8 mouse cellular contexts compared by ENCODE assay signal in genomic region chr10:90728401-90729358, GRCm38 (mm10).
DNase-seq lines count a peak whose midpoint lies in the region; ATAC-seq and TF ChIP-seq lines count a peak whose summit lies in the region.

No protein-coding gene starts in this region.

- TF ChIP-seq CTCF in E14TG2a.4 (conservative IDR thresholded peaks at IDR 0.05; ENCODE audit: low read length) = peak; percentile 57
- TF ChIP-seq CTCF in bone marrow macrophage, adult 2 months (IDR thresholded peaks at IDR 0.05; ENCODE audit: low read depth, low read length) = peak; percentile 47

- H3K36me3 ChIP-seq in E14TG2a.4 (ENCODE audit: insufficient read depth, low read length) = no peaks in the 10 kb centered on the region
- no peaks in the 10 kb centered on the region for H3K36me3 ChIP-seq in embryonic facial prominence, embryonic 15.5 days
- no peaks in the 10 kb centered on the region for H3K36me3 ChIP-seq in heart, embryonic 16.5 days (ENCODE audit: control insufficient read depth, insufficient read depth)
- H3K36me3 ChIP-seq in liver, embryonic 15.5 days (replicated peaks) = no peaks in the 10 kb centered on the region
- H3K36me3 ChIP-seq in neural tube, embryonic 13.5 days = no peaks in the 10 kb centered on the region

- H3K4me2 ChIP-seq in embryonic facial prominence, embryonic 15.5 days (replicated peaks) = peak overlapping the region; percentile 49
- H3K4me2 ChIP-seq in heart, embryonic 16.5 days (ENCODE audit: low read depth, low read length) = peak overlapping the region; percentile 71
- H3K4me2 ChIP-seq in liver, embryonic 15.5 days = peak overlapping the region; percentile 50
- H3K4me2 ChIP-seq in neural tube, embryonic 13.5 days = peak overlapping the region; percentile 58

- DNase-seq in kidney, postnatal 25 days = peak; percentile 64 to 74
- DNase-seq in thymus, postnatal 14 days = peak; percentile 62

- 0 out of 2 replicates have a peak, but pooled peaks cover 6% of the 10 kb centered on the region for H3K4me1 ChIP-seq in E14TG2a.4 (replicated peaks; ENCODE audit: low read depth, low read length)
- H3K4me1 ChIP-seq in bone marrow macrophage, adult 2 months (ENCODE audit: control insufficient read depth, insufficient read depth, low read length) = no peaks in the 10 kb centered on the region
- H3K4me1 ChIP-seq in embryonic facial prominence, embryonic 15.5 days = no peaks in the 10 kb centered on the region
- peaks cover 2% of the 10 kb centered on the region; the same call in 1 of the 2 replicates for H3K4me1 ChIP-seq in heart, embryonic 16.5 days (ENCODE audit: control insufficient read depth, insufficient read depth, low read length)
- H3K4me1 ChIP-seq in liver, embryonic 15.5 days (replicated peaks) = 0 out of 2 replicates have a peak, but pooled peaks cover 3% of the 10 kb centered on the region
- H3K4me1 ChIP-seq in neural tube, embryonic 13.5 days (replicated peaks) = peaks cover 8% of the 10 kb centered on the region

- no peak overlapping the region for H3K27ac ChIP-seq in bone marrow macrophage, adult 2 months (ENCODE audit: insufficient read depth, low read depth, low read length)
- H3K27ac ChIP-seq in embryonic facial prominence, embryonic 15.5 days (replicated peaks) = no peak overlapping the region
- H3K27ac ChIP-seq in heart, embryonic 16.5 days (ENCODE audit: low read length) = no peak overlapping the region
- no peak overlapping the region for H3K27ac ChIP-seq in liver, embryonic 15.5 days (replicated peaks)
- no peak overlapping the region for H3K27ac ChIP-seq in neural tube, embryonic 13.5 days (replicated peaks)

- peaks cover 28% of the 10 kb centered on the region for H3K27me3 ChIP-seq in E14TG2a.4 (ENCODE audit: insufficient read depth, low read length)
- peaks cover 6% of the 10 kb centered on the region for H3K27me3 ChIP-seq in embryonic facial prominence, embryonic 15.5 days
- H3K27me3 ChIP-seq in heart, embryonic 16.5 days (ENCODE audit: control insufficient read depth, insufficient read depth, low read length) = peaks cover 5% of the 10 kb centered on the region
- H3K27me3 ChIP-seq in liver, embryonic 15.5 days = no peaks in the 10 kb centered on the region
- H3K27me3 ChIP-seq in neural tube, embryonic 13.5 days = no peaks in the 10 kb centered on the region

- WGBS in embryonic facial prominence, embryonic 15.5 days = 22% methylated on average over 22 of the region's 22 CpGs
- 27% methylated on average over 22 of the region's 22 CpGs for WGBS in heart, embryonic 16.5 days
- 18% methylated on average over 22 of the region's 22 CpGs for WGBS in liver, embryonic 15.5 days (ENCODE audit: insufficient replicate concordance)
- 28% methylated on average over 21 of the region's 22 CpGs for WGBS in neural tube, embryonic 13.5 days

- H3K4me3 ChIP-seq in E14TG2a.4 (replicated peaks; ENCODE audit: low read length) = no peak overlapping the region
- H3K4me3 ChIP-seq in bone marrow macrophage, adult 2 months (ENCODE audit: insufficient read depth, low read length) = peak overlapping the region; percentile 32
- H3K4me3 ChIP-seq in embryonic facial prominence, embryonic 15.5 days (replicated peaks) = peak overlapping the region; percentile 30
- peak overlapping the region; percentile 44 for H3K4me3 ChIP-seq in heart, embryonic 16.5 days (ENCODE audit: low read length)
- peak overlapping the region; percentile 18 for H3K4me3 ChIP-seq in liver, embryonic 15.5 days (replicated peaks)
- peak overlapping the region; percentile 22 for H3K4me3 ChIP-seq in neural tube, embryonic 13.5 days

- H3K9me3 ChIP-seq in E14TG2a.4 (ENCODE audit: low read length) = no peaks in the 10 kb centered on the region
- no peaks in the 10 kb centered on the region for H3K9me3 ChIP-seq in embryonic facial prominence, embryonic 15.5 days (replicated peaks)
- no peaks in the 10 kb centered on the region for H3K9me3 ChIP-seq in heart, embryonic 16.5 days (replicated peaks; ENCODE audit: control insufficient read depth, low read length)
- no peaks in the 10 kb centered on the region for H3K9me3 ChIP-seq in liver, embryonic 15.5 days (replicated peaks)
- no peaks in the 10 kb centered on the region for H3K9me3 ChIP-seq in neural tube, embryonic 13.5 days

- no peak for ATAC-seq in embryonic facial prominence, embryonic 15.5 days (ENCODE audit: insufficient number of reproducible peaks, low FRiP score, low TSS enrichment, low read depth)
- peak; percentile 43; the same call in 1 of the 2 replicates for ATAC-seq in heart, embryonic 16.5 days (replicated peaks; ENCODE audit: extremely low read depth, insufficient read depth, low FRiP score)
- ATAC-seq in liver, embryonic 15.5 days (ENCODE audit: insufficient read depth) = no peak
- peak; percentile 65 for ATAC-seq in neural tube, embryonic 13.5 days (ENCODE audit: low read depth)

- H3K9ac ChIP-seq in embryonic facial prominence, embryonic 15.5 days = no peak overlapping the region
- H3K9ac ChIP-seq in heart, embryonic 16.5 days (ENCODE audit: low read length) = peak overlapping the region; percentile 35; the same call in 1 of the 2 replicates
- H3K9ac ChIP-seq in liver, embryonic 15.5 days = no peak overlapping the region
- peak overlapping the region; percentile 54 for H3K9ac ChIP-seq in neural tube, embryonic 13.5 days

- no peak for TF ChIP-seq POLR2A in bone marrow macrophage, adult 2 months (IDR thresholded peaks at IDR 0.05; ENCODE audit: borderline replicate concordance, low read depth, low read length)

Comparison
In these comparisons a context has a peak if more than half of its experiments do, and no peak if none do; other contexts are left out.
1. ATAC-seq: peak in heart, embryonic 16.5 days (single experiment) and neural tube, embryonic 13.5 days (single experiment); none in embryonic facial prominence, embryonic 15.5 days (single experiment) and liver, embryonic 15.5 days (single experiment).
2. H3K9ac ChIP-seq: peak in heart, embryonic 16.5 days (single experiment) and neural tube, embryonic 13.5 days (single experiment); none in embryonic facial prominence, embryonic 15.5 days (single experiment) and liver, embryonic 15.5 days (single experiment).
3. Peak in every context shown above with its lines, with median percentiles within 50 percentile points of each other: H3K4me2 ChIP-seq.